Mouse (Mus musculus) spleen, adult 2 months (tissue): ENCODE data around the gene Cacng7. TPM values are rescaled to one million over a fixed set of nuclear protein-coding genes. Genes with fewer than 3 reads are reported as not detected.
A peak's percentile ranks its signal among the peaks of the same experiment; 100 is the strongest.

Source experiments
- DNase-seq, 2 experiments: peaks; one replicate each; pipeline versions ENCODE4 v3.0.0 to v3.0.0-alpha.2; 2012 to 2021; ENCODE audit warnings: low spot score in 2 of 2, low read depth in 1 of 2
- H3K27ac ChIP-seq: fragments of 200-500 bp; 2 replicates; pipeline ENCODE4 v1.5.1; 2012; ENCODE audit warnings: low read length, inconsistent platforms; ENCODE audit not compliant: insufficient read depth
- H3K27me3 ChIP-seq: fragments of 200-500 bp; 2 replicates; pipeline ENCODE4 v1.6.1; 2012; ENCODE audit warnings: mild to moderate bottlenecking, moderate library complexity, low read length, inconsistent platforms; ENCODE audit not compliant: control insufficient read depth, insufficient read depth
- H3K36me3 ChIP-seq: fragments of 200-500 bp; 2 replicates; pipeline ENCODE4 v1.6.1; 2012; ENCODE audit warnings: mild to moderate bottlenecking, low read length, inconsistent platforms; ENCODE audit not compliant: control insufficient read depth, insufficient read depth
- H3K4me1 ChIP-seq: fragments of 200-500 bp; 2 replicates; pipeline ENCODE4 v1.6.1; 2011; ENCODE audit warnings: inconsistent platforms; ENCODE audit not compliant: control insufficient read depth, insufficient read depth, insufficient read length
- H3K4me3 ChIP-seq: fragments of 200-500 bp; 2 replicates; pipeline ENCODE4 v1.5.1; 2011; ENCODE audit warnings: mild to moderate bottlenecking, inconsistent platforms; ENCODE audit not compliant: insufficient read depth, insufficient read length; ENCODE audit errors: extremely low read depth
- CTCF ChIP-seq: fragments of 200-500 bp; IDR thresholded peaks from 2 replicates; pipeline ENCODE4 v1.5.1; 2011; ENCODE audit warnings: mild to moderate bottlenecking, inconsistent platforms; ENCODE audit not compliant: insufficient read depth, insufficient read length, insufficient replicate concordance; ENCODE audit errors: extremely low read depth
- POLR2A ChIP-seq: fragments of 200-500 bp; IDR thresholded peaks from 2 replicates; pipeline ENCODE4 v1.6.1; 2011; ENCODE audit warnings: low read depth, low read length, inconsistent platforms
- WGBS: fragments of 180-500 bp; shearing (Covaris S2); methylation state at CpG from one replicate; pipeline ENCODE4 v1.1.7; 2018; 5-methylcytosine and 5-hydroxymethylcytosine counted together
- polyA plus RNA-seq: library from polyadenylated mRNA; depleted of rRNA; stranded (reverse); fragments of >200 nt; gene quantifications from 2 replicates; pipeline ENCODE4 v1.2.3, GENCODE M21; 2012

Cacng7 gene
- polyA plus RNA-seq, 1 experiment: 1.1 TPM

DNA sequence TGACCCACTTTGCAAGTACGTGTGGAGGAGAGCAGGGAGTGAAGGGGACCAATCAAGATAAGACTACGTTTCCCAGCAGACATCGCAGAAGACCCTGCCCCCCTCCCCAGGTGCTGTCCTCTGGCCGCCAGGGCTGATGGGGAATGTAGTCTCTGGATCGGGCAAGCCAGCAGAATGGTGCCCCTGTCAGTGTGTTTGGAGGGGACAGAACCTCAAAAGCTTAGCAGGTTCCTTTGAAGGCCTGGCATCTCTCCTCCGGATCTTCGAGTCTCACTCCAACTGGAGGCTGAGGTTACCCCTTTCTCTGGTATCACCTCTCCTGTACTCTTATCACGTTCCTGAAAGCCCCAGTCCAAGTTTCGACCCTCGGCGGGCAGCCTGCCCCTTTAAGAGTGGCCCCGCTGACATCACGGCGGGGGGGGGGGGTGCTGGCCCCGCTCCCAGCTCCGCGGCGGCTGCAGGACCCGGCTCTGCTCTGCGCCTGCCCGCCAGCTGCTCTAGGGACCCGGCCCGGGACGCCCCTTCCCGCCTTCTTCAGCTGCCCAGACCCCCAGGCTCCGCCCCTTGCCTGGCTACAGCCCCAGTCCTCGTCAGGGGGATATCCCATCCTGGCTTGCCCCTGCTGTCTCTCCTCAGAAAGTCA is 1.1 kb upstream of the Cacng7 start:
- Histone ChIP-seq H3K4me1 (no peaks in the 10 kb centered on the region), H3K36me3 (no peaks in the 10 kb centered on the region), H3K27ac (no peak overlapping the region), H3K4me3 (peak overlapping the region; percentile 14; the same call in 1 of the 2 replicates), H3K27me3 (peaks cover 8% of the 10 kb centered on the region; the same call in 1 of the 2 replicates)
- no peak for TF ChIP-seq POLR2A
- TF ChIP-seq CTCF: no peak
- WGBS: 2% methylated on average over 27 of the region's 27 CpGs
- DNase-seq: no peak

DNA sequence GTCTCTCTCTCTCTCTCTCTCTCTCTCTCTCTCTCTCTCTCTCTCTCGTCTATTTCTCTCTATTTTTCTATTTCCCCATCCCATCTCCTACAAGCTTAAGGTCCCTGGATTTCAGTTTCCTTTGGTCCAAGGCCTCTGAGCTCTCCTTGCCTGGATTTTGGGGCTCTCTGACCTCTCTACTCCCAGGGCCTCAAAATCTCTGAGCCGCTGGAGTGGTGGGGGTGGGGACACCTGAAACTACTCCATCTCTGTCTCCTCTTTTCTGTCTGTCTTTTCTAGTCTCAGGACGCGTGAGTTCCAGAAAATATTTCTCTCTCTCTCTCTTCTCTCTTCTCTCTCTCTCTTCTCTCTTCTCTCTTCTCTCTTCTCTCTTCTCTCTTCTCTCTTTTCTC is 535 bp upstream of the Cacng7 start:
- TF ChIP-seq POLR2A (no peak), CTCF (no peak)
- 7% methylated on average over 4 of the region's 4 CpGs for WGBS
- H3K27me3 ChIP-seq: peaks cover 8% of the 10 kb centered on the region; the same call in 1 of the 2 replicates

DNA sequence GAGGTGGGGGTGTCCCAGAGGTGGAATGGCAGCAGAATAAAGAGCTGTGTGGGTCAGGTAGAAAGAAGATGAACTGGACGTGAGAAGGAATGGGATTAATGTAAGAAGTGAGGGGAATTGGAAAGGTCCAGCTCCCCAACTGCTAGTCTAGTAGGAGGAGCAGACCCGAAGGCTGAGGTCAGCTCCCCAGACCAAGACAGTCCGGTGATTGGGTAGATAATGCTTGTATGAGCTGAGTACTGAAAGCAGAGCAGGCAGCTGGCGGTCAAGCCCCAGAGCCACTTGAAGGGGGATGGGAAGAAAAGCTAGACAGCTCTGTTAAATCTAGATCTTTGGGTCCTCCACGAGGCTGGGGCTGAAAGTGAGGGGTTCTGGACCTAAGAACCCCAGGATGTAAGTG is 787 bp downstream of the Cacng7 start:
- DNase-seq: no peak
- 25% methylated on average over 5 of the region's 5 CpGs for WGBS
- H3K4me3 ChIP-seq: no peak overlapping the region
- H3K36me3 ChIP-seq: no peaks in the 10 kb centered on the region
- TF ChIP-seq POLR2A: no peak
- no peak for TF ChIP-seq CTCF
- no peak overlapping the region for H3K27ac ChIP-seq
- H3K27me3 ChIP-seq: peaks cover 8% of the 10 kb centered on the region; the same call in 1 of the 2 replicates
- H3K4me1 ChIP-seq: no peaks in the 10 kb centered on the region

More for the DNA sequence above, 535 bp upstream of the Cacng7 start:
- DNase-seq: no peak
- Histone ChIP-seq H3K4me3 (no peak overlapping the region; the same call in 1 of the 2 replicates), H3K36me3 (no peaks in the 10 kb centered on the region), H3K27ac (no peak overlapping the region), H3K4me1 (no peaks in the 10 kb centered on the region)

DNA sequence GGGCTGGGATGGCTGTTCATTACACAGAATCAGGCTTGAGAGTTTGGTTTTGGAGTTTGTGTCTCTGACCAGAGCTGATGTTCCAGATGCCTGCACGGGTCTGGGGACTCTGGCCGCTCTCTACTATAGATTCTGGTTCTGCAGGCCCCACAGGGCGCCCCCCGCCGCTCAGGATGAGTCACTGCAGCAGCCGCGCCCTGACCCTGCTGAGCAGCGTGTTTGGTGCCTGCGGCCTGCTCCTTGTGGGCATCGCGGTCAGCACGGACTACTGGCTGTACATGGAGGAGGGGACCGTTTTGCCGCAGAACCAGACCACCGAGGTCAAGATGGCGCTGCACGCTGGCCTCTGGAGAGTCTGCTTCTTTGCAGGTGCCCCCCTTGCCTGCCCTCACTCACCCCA is 3.7 kb downstream of the Cacng7 start:
- Histone ChIP-seq H3K36me3 (no peaks in the 10 kb centered on the region), H3K27me3 (peaks cover 8% of the 10 kb centered on the region; the same call in 1 of the 2 replicates), H3K4me3 (no peak overlapping the region), H3K27ac (no peak overlapping the region), H3K4me1 (no peaks in the 10 kb centered on the region)
- TF ChIP-seq CTCF: no peak
- WGBS: 69% methylated on average over 17 of the region's 17 CpGs
- DNase-seq: no peak

DNA sequence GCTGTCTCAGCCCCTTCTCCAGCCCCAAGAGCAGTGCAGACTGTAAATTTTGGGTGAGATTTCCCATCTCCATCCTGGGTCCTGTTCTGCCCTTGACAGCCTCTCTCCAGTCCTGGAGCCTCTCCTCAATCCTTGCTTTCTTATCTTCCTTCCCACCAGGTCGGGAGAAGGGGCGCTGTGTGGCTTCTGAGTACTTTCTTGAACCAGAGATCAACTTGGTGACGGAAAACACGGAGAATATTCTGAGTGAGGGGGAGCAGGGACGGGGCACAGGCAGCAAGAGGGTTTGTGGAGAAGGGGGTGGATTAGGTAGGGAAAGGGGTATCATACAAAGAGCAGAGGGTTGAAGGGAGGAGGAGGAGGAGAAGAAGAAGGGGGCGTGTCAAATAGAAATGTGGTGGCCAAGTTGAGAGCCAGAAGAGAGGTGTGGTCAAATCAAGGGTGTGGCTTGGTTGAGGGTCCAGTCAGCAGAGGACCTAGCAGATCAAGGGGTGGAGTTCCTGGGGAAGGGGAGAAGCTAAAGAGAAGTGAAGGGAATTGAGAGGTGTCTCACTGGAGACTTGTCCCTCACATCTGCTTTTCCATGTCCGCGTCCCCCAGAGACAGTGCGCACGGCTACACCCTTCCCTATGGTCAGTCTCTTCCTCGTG is 5.7 kb downstream of the Cacng7 start:
- no peak for TF ChIP-seq CTCF
- no peak for TF ChIP-seq POLR2A
- WGBS: 77% methylated on average over 11 of the region's 11 CpGs
- H3K27ac ChIP-seq: no peak overlapping the region
- no peak overlapping the region for H3K4me3 ChIP-seq
- H3K4me1 ChIP-seq: no peaks in the 10 kb centered on the region
- H3K36me3 ChIP-seq: no peaks in the 10 kb centered on the region
- no peaks in the 10 kb centered on the region for H3K27me3 ChIP-seq
- DNase-seq: no peak

DNA sequence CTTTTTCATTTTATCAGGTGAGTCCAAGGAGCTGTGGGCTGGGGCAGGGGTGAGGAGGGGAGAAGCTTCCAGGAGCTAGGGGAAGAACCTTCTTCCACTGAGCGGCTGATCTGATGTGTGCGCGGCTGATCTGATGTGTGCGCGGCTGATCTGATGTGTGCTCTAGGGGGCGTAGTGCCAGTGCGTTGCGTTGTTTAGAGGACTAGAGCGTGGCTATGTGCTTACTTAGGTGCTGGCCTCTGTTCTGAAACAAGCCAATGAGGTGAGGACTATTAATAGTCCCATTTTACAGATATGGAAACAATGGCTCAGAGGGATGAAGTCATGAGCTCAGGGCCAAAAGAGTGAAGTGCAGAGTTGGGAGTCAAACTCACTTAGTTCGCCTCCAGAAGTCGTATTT is 6.3 kb downstream of the Cacng7 start:
- WGBS: 89% methylated on average over 11 of the region's 11 CpGs
- no peak for TF ChIP-seq CTCF
- no peak for TF ChIP-seq POLR2A
- Histone ChIP-seq H3K27ac (no peak overlapping the region), H3K4me3 (no peak overlapping the region), H3K27me3 (no peaks in the 10 kb centered on the region), H3K36me3 (no peaks in the 10 kb centered on the region), H3K4me1 (no peaks in the 10 kb centered on the region)
- no peak for DNase-seq

DNA sequence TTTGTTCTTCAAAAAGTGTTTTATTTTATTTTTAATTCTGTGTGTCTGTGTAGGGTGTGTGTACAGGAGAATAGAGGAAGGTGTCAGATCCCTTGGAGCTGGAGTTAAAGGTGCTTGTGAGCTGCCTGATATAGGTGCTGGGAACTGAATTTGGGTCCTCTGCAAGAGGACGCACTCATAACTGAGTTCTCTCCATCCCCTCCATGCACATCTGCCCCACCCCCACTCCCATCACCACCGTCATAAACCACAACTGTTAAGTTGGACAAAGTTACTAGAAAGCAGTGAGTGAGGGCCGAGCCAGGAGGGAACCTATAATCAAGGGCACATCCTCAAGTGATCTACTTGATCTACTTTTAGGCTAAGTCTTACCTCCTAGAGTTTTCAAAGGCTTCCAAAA is 11.1 kb downstream of the Cacng7 start:
- no peak overlapping the region for H3K27ac ChIP-seq
- H3K4me3 ChIP-seq: no peak overlapping the region
- WGBS: 78% methylated on average over 3 of the region's 3 CpGs
- no peaks in the 10 kb centered on the region for H3K36me3 ChIP-seq
- no peak for TF ChIP-seq CTCF
- TF ChIP-seq POLR2A: no peak
- no peaks in the 10 kb centered on the region for H3K4me1 ChIP-seq
- no peaks in the 10 kb centered on the region for H3K27me3 ChIP-seq
- no peak for DNase-seq
